Mouse (Mus musculus) retina, postnatal 1 day (tissue): ENCODE results near the gene Gm15140.
"Not testable (repeated sequence)": the region's sequence is repeated elsewhere in the genome, so short reads cannot be mapped to it uniquely, and the experiment has no call there.

ENCODE experiments used
- DNase-seq: peaks from one replicate; pipeline ENCODE4 v3.0.0-alpha.2; 2012

Gm15140 gene

GRCm38 (mm10) chrX:154120585-154120984 is at the start of gene Gm15140:
Gm15140 (minus strand) TSS chrX:154120685.
- DNase-seq: not testable (repeated sequence)
